Mouse (Mus musculus) lung, postnatal 0 days (tissue): Measurements from ENCODE around the gene Gm1043. TPM values are rescaled to one million over a fixed set of nuclear protein-coding genes. Genes with fewer than 3 reads are reported as not detected.

Source experiments
- ATAC-seq: fragments of 200-750 bp; cut with Nextera tagmentation; 2 replicates; pipeline ENCODE4 v1.8.0; 2017; ENCODE audit warnings: moderate library complexity
- DNase-seq: peaks from one replicate; pipeline ENCODE4 v3.0.0-alpha.2; 2016; ENCODE audit warnings: low spot score
- H3K27ac ChIP-seq: fragments of 300-500 bp; sonication (generic); 2 replicates; pipeline ENCODE4 v1.5.1; 2014; ENCODE audit warnings: antibody characterized with exemption, mild to moderate bottlenecking, low read length, mixed read lengths
- H3K27me3 ChIP-seq: fragments of 300-500 bp; sonication (generic); replicated peaks from 2 replicates; pipeline ENCODE4 v1.6.1; 2014; ENCODE audit warnings: low read length, mixed read lengths; ENCODE audit not compliant: insufficient read depth
- H3K36me3 ChIP-seq: fragments of 300-500 bp; sonication (generic); 2 replicates; pipeline ENCODE4 v1.6.1; 2014; ENCODE audit warnings: low read length, mixed read lengths; ENCODE audit not compliant: insufficient read depth
- H3K4me1 ChIP-seq: fragments of 300-500 bp; sonication (generic); 2 replicates; pipeline ENCODE4 v1.6.1; 2014; ENCODE audit warnings: antibody characterized with exemption, low read depth, low read length, mixed read lengths; ENCODE audit not compliant: insufficient read depth
- H3K4me2 ChIP-seq: fragments of 300-500 bp; sonication (generic); replicated peaks from 2 replicates; pipeline ENCODE4 v1.6.1; 2014; ENCODE audit warnings: low read depth, mild to moderate bottlenecking, low read length, moderate library complexity, mixed read lengths
- H3K4me3 ChIP-seq: fragments of 300-500 bp; sonication (generic); 2 replicates; pipeline ENCODE4 v1.5.1; 2014; ENCODE audit warnings: low read depth, low read length
- H3K9ac ChIP-seq: fragments of 300-500 bp; sonication (generic); replicated peaks from 2 replicates; pipeline ENCODE4 v1.6.1; 2014; ENCODE audit warnings: low read depth, mild to moderate bottlenecking
- H3K9me3 ChIP-seq: fragments of 300-500 bp; sonication (generic); 2 replicates; pipeline ENCODE4 v1.6.1; 2016; ENCODE audit warnings: low read length, mixed read lengths
- CTCF ChIP-seq: IDR thresholded peaks from 2 replicates; pipeline ENCODE4 v1.5.1; 2016; ENCODE audit warnings: antibody characterized with exemption, mild to moderate bottlenecking
- EP300 ChIP-seq: IDR thresholded peaks from 2 replicates; pipeline ENCODE4 v1.6.1; 2016; ENCODE audit warnings: antibody characterized with exemption, mild to moderate bottlenecking, control low read depth
- WGBS: fragments of 180-500 bp; shearing (Covaris S2); extraction: QIAGEN DNeasy Blood & Tissue Kit; methylation state at CpG from one replicate; pipeline ENCODE4 v1.1.7; 2014; 5-methylcytosine and 5-hydroxymethylcytosine counted together
- polyA plus RNA-seq: library from polyadenylated mRNA; unstranded; fragments of >200 nt; fragmentation: Nextera tagmentation; extraction: Ambion mirVana; gene quantifications from 2 replicates; pipeline ENCODE4 v1.2.1, GENCODE M21; 2015

Gm1043 gene
- polyA plus RNA-seq, 1 experiment from 2014 or later = not detected

DNA sequence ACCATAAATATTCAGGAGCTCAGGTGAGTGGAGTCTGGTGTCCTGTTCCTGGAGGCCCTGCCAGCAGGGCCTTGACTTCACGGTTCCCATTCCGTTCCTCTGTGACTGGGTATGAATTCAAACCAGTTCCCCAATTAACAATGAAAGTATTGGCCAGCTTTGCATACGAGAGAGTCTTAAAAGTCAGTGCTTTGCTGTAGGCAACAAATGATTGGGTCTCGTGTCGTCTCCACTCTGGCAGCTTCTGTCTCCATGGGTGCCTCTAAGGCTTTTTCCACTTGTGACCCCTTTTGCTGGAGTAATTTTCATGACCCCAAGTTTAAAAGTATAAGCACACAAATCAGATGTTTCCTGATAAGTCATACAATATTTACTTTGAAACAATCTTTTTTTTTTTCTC, 4.6 kb upstream of the Gm1043 start:
- no peak overlapping the region for H3K4me2 ChIP-seq
- H3K27me3 ChIP-seq = no peaks in the 10 kb centered on the region
- WGBS = 67% methylated on average over 5 of the region's 5 CpGs
- H3K36me3 ChIP-seq = no peaks in the 10 kb centered on the region
- H3K4me3 ChIP-seq = no peak overlapping the region
- no peak overlapping the region for H3K9ac ChIP-seq
- no peaks in the 10 kb centered on the region for H3K9me3 ChIP-seq
- ATAC-seq = no peak
- no peak for TF ChIP-seq CTCF
- TF ChIP-seq EP300 = no peak
- H3K27ac ChIP-seq = no peak overlapping the region
- no peaks in the 10 kb centered on the region for H3K4me1 ChIP-seq
- DNase-seq = no peak

DNA sequence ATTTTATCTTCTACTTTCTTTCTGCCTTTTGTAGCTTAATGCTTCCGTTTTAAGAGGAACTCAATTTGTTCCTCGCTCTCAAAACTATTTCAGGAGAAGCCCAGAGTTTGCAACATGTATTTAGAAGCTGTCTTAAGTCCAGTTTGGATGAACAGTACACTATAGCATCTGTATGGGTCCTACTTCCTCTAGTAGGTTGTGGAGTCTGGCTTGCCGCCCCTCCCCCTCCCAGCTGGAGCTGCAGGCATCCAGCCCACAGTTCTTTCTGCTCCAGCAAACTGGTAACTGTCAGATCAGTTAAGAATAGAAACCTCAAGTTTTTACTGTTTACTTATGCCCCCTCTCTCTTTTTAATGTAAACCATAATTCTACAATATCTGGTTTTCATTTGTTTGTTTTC, 2.8 kb upstream of the Gm1043 start:
- 19% methylated on average over 3 of the region's 3 CpGs for WGBS
- no peak for ATAC-seq
- TF ChIP-seq CTCF (no peak), EP300 (no peak)
- Histone ChIP-seq H3K27ac (no peak overlapping the region), H3K4me3 (no peak overlapping the region), H3K4me1 (no peaks in the 10 kb centered on the region), H3K27me3 (no peaks in the 10 kb centered on the region), H3K9ac (no peak overlapping the region), H3K4me2 (no peak overlapping the region), H3K36me3 (no peaks in the 10 kb centered on the region), H3K9me3 (no peaks in the 10 kb centered on the region)
- DNase-seq = no peak

DNA sequence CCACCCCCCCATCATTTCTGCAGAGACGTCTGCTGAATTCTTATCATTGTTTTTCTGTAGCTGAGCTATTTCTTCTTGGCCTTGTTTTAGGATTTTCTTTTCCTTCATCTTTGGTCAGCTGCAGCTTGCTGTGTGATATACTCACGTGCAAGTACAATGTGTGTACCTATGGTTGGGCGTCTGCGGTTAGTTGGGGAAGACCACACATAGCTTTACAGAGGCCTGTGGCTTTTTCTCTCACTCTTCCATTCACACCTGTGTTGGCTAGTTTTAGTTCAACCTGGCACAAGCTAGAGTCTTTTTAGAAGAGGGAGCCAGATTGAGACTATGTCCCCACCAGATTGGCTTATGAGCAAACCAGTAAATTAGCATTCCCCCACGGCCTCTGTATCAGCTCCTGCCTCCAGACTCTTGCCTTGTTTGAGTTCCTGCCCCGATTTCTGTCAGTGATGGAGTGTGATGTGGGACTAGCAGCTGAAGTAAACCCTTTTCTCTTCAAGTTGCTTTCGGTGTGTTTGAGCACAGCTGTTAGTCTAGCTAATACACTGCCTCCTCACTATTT, 1.9 kb upstream of the Gm1043 start:
- ATAC-seq = no peak

DNA sequence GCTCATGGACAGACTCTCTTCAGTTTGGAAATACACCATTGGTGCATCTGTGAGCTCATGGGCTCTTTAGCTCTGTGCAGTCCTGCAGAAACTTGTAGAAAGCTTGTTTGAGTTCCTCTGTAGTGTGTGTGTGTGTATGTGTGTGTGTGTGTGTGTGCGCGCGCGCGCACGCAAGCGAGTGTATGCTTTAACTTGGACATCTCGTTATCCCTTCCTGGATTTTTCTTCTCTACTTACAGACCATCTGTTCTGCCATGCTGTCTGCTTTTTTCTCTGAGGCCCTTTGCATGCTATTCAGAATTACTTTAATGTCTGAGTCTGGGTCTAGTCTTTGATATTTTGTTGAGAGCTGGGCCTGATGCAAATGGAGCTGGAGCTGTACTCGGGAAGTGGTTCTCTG, 1.3 kb upstream of the Gm1043 start:
- Histone ChIP-seq H3K27me3 (no peaks in the 10 kb centered on the region), H3K4me2 (no peak overlapping the region), H3K9me3 (no peaks in the 10 kb centered on the region), H3K9ac (no peak overlapping the region), H3K4me3 (no peak overlapping the region), H3K36me3 (no peaks in the 10 kb centered on the region), H3K27ac (no peak overlapping the region), H3K4me1 (no peaks in the 10 kb centered on the region)
- 87% methylated on average over 9 of the region's 9 CpGs for WGBS
- TF ChIP-seq EP300 (no peak), CTCF (no peak)
- no peak for ATAC-seq
- no peak for DNase-seq

More for the DNA sequence above, 1.9 kb upstream of the Gm1043 start:
- Histone ChIP-seq H3K27ac (no peak overlapping the region), H3K27me3 (no peaks in the 10 kb centered on the region), H3K4me3 (no peak overlapping the region), H3K9ac (no peak overlapping the region), H3K9me3 (no peaks in the 10 kb centered on the region), H3K4me1 (no peaks in the 10 kb centered on the region), H3K36me3 (no peaks in the 10 kb centered on the region), H3K4me2 (no peak overlapping the region)
- DNase-seq = no peak
- WGBS = 44% methylated on average over 7 of the region's 7 CpGs
- TF ChIP-seq CTCF = no peak
- no peak for TF ChIP-seq EP300

- 66% methylated on average over 3 of the region's 3 CpGs for WGBS
These were observed 748 bp downstream of the Gm1043 start for GRCm38 (mm10) chr5:37085918-37086317.

GRCm38 (mm10) chr5:37087786-37088185, 2.6 kb downstream of the Gm1043 start:
- H3K9me3 ChIP-seq = no peaks in the 10 kb centered on the region
- H3K9ac ChIP-seq = no peak overlapping the region
- no peaks in the 10 kb centered on the region for H3K4me1 ChIP-seq
- TF ChIP-seq CTCF (no peak), EP300 (no peak)
- WGBS = 59% methylated on average over 2 of the region's 2 CpGs
- H3K4me3 ChIP-seq = no peak overlapping the region
- no peak for DNase-seq
- H3K4me2 ChIP-seq = no peak overlapping the region
- no peaks in the 10 kb centered on the region for H3K36me3 ChIP-seq
- no peak for ATAC-seq
- H3K27me3 ChIP-seq = peaks cover 5% of the 10 kb centered on the region; the same call in 1 of the 2 replicates
- H3K27ac ChIP-seq = no peak overlapping the region

More at GRCm38 (mm10) chr5:37085918-37086317, 748 bp downstream of the Gm1043 start:
- no peak overlapping the region for H3K4me2 ChIP-seq
- H3K9me3 ChIP-seq = no peaks in the 10 kb centered on the region
- no peak overlapping the region for H3K9ac ChIP-seq
- H3K27me3 ChIP-seq = peaks cover 4% of the 10 kb centered on the region; the same call in 1 of the 2 replicates
- no peak for TF ChIP-seq EP300
- TF ChIP-seq CTCF = no peak
- no peak overlapping the region for H3K27ac ChIP-seq
- H3K4me1 ChIP-seq = no peaks in the 10 kb centered on the region
- no peak overlapping the region for H3K4me3 ChIP-seq
- ATAC-seq (no peak), DNase-seq (no peak)
- H3K36me3 ChIP-seq = no peaks in the 10 kb centered on the region
